Mouse (Mus musculus) testis, adult 2 months (tissue): ENCODE measurements around the gene Rdh16f2. TPM values are rescaled to one million over a fixed set of nuclear protein-coding genes. Genes with fewer than 3 reads are reported as not detected.
"Not testable (repeated sequence)": the region's sequence is repeated elsewhere in the genome, so short reads cannot be mapped to it uniquely, and the experiment has no call there.

Experiments
- H3K27ac ChIP-seq: fragments of 200-500 bp; 2 replicates; pipeline ENCODE4 v1.5.1; 2012; ENCODE audit warnings: low read depth, low read length; ENCODE audit not compliant: control insufficient read depth, insufficient read depth
- H3K27me3 ChIP-seq: fragments of 200-500 bp; 2 replicates; pipeline ENCODE4 v1.6.1; 2012; ENCODE audit warnings: mild to moderate bottlenecking, low read length, moderate library complexity; ENCODE audit not compliant: control insufficient read depth, insufficient read depth
- H3K36me3 ChIP-seq: fragments of 200-500 bp; 2 replicates; pipeline ENCODE4 v1.6.1; 2012; ENCODE audit warnings: mild to moderate bottlenecking, low read length; ENCODE audit not compliant: control insufficient read depth, insufficient read depth
- H3K4me1 ChIP-seq: fragments of 200-500 bp; 2 replicates; pipeline ENCODE4 v1.6.1; 2012; ENCODE audit warnings: low read length; ENCODE audit not compliant: control insufficient read depth, insufficient read depth
- H3K4me3 ChIP-seq: fragments of 200-500 bp; 2 replicates; pipeline ENCODE4 v1.5.1; 2012; ENCODE audit warnings: low read depth, mild to moderate bottlenecking, low read length, moderate library complexity, mixed read lengths; ENCODE audit not compliant: control insufficient read depth
- CTCF ChIP-seq: fragments of 200-500 bp; IDR thresholded peaks from 2 replicates; pipeline ENCODE4 v1.5.1; 2012; ENCODE audit warnings: low read depth, mild to moderate bottlenecking, inconsistent platforms, low read length, moderate library complexity; ENCODE audit not compliant: control insufficient read depth, insufficient read depth, insufficient replicate concordance
- POLR2A ChIP-seq: fragments of 200-500 bp; IDR thresholded peaks from 2 replicates; pipeline ENCODE4 v1.6.1; 2012; ENCODE audit warnings: low read depth, mild to moderate bottlenecking, inconsistent platforms, low read length, moderate library complexity; ENCODE audit not compliant: control insufficient read depth
- polyA plus RNA-seq: library from polyadenylated mRNA; depleted of rRNA; stranded (reverse); fragments of >200 nt; gene quantifications from 2 replicates; pipeline ENCODE4 v1.2.3, GENCODE M21; 2012

Rdh16f2 gene
- polyA plus RNA-seq, 1 experiment = 0.23 TPM

- 0 out of 2 replicates have a peak overlapping the region, but pooled peaks have one; percentile 17 for H3K27ac ChIP-seq
Measured at GRCm38 (mm10) chr10:127906138-127906537, 39.9 kb downstream of the Rdh16f2 start.

GRCm38 (mm10) chr10:127907386-127907951 is 41.2 kb downstream of the Rdh16f2 start:
- H3K27me3 ChIP-seq = no peaks in the 10 kb centered on the region
- no peaks in the 10 kb centered on the region for H3K36me3 ChIP-seq
- H3K4me1 ChIP-seq = peaks cover 5% of the 10 kb centered on the region
- no peak overlapping the region for H3K4me3 ChIP-seq
- TF ChIP-seq POLR2A (no peak), CTCF (no peak)
- H3K27ac ChIP-seq = no peak overlapping the region

More at GRCm38 (mm10) chr10:127906138-127906537, 39.9 kb downstream of the Rdh16f2 start:
- TF ChIP-seq POLR2A = no peak
- TF ChIP-seq CTCF = no peak
- no peaks in the 10 kb centered on the region for H3K36me3 ChIP-seq
- H3K27me3 ChIP-seq = no peaks in the 10 kb centered on the region
- H3K4me3 ChIP-seq = no peak overlapping the region
- peaks cover 5% of the 10 kb centered on the region for H3K4me1 ChIP-seq

DNA sequence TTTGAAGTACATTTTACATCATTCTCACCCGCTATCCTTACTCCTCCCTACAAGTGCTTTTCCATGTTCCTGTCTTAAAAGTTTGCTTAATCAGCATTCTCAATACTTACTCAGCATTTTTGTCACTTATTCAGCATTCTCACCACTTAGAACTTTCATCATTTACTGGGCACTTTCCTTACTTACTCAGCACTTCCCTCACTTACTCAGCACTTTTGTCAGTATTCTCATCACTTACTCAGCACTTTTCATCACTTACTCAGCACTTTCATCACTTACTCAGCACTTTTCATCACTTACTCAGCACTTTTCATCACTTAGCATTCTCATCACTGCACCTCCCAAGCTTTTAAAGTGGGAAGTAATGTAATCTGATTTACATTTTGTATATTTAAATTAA is 49.3 kb downstream of the Rdh16f2 start:
- H3K4me3 ChIP-seq = no peak overlapping the region
- no peaks in the 10 kb centered on the region for H3K36me3 ChIP-seq
- no peak for TF ChIP-seq POLR2A
- TF ChIP-seq CTCF = no peak
- H3K4me1 ChIP-seq = no peaks in the 10 kb centered on the region; the same call in 1 of the 2 replicates
- no peaks in the 10 kb centered on the region for H3K27me3 ChIP-seq
- H3K27ac ChIP-seq = no peak overlapping the region

DNA sequence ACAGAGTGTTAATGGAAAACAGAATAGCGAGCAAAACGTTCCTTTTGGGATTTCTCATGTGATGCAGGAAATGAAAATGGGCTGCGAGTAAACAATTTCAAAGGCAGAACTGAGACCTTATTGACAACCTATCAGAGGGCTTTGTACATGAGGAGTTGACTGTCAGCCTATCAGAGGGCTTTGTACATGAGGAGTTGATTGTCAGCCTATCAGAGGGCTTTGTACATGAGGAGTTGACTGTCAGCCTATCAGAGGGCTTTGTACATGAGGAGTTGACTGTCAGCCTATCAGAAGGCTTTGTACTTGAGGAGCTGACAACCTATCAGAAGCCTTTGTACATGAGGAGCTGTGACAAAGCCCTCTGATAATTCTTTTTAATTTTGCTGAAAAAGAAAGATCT is 50.9 kb downstream of the Rdh16f2 start:
- H3K4me1 ChIP-seq, H3K27me3 ChIP-seq, H3K27ac ChIP-seq, H3K36me3 ChIP-seq, H3K4me3 ChIP-seq: not testable (repeated sequence)

- Histone ChIP-seq H3K27me3 (no peaks in the 10 kb centered on the region), H3K4me3 (no peak overlapping the region)
- TF ChIP-seq POLR2A = no peak
- no peak for TF ChIP-seq CTCF
Measured at GRCm38 (mm10) chr10:127917651-127918050, 51.4 kb downstream of the Rdh16f2 start.

GRCm38 (mm10) chr10:127922241-127922640 is 56.0 kb downstream of the Rdh16f2 start:
- Histone ChIP-seq H3K36me3 (no peaks in the 10 kb centered on the region), H3K27me3 (no peaks in the 10 kb centered on the region), H3K4me3 (no peak overlapping the region), H3K27ac (no peak overlapping the region), H3K4me1 (no peaks in the 10 kb centered on the region)
- TF ChIP-seq POLR2A (no peak), CTCF (no peak)

More at GRCm38 (mm10) chr10:127917651-127918050, 51.4 kb downstream of the Rdh16f2 start:
- Histone ChIP-seq H3K4me1 (no peaks in the 10 kb centered on the region; the same call in 1 of the 2 replicates), H3K36me3 (no peaks in the 10 kb centered on the region), H3K27ac (no peak overlapping the region)

DNA sequence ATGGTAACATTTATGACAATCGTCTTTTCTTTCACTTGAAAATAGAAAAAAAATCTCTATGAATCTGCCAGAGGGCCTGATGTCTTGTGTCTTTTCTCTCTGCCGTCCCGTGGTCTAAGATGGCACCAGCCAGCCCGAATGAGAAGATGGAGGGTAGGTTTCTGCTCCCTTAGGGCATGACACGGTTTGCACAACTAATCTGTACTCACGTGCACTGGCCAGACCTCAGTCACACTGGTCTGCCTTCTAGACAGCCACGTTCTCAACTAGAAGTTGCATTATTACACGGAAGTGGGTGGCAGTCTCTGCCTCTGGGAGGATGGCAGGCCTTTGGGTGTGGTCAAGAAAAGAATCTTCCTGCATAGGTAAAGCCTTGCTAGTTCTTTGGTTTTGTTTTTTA is 56.8 kb downstream of the Rdh16f2 start:
- H3K4me1 ChIP-seq = no peaks in the 10 kb centered on the region
- H3K36me3 ChIP-seq = no peaks in the 10 kb centered on the region
- no peak overlapping the region for H3K27ac ChIP-seq
- H3K4me3 ChIP-seq = no peak overlapping the region
- H3K27me3 ChIP-seq = no peaks in the 10 kb centered on the region
- TF ChIP-seq CTCF (no peak), POLR2A (no peak)
